Mouse (Mus musculus) liver, postnatal 0 days (tissue): ENCODE data around the gene Zg16.

Experiments
- CTCF ChIP-seq: sonication (generic); IDR thresholded peaks from 2 replicates; pipeline ENCODE4 v1.5.1; 2016; ENCODE audit warnings: antibody characterized with exemption, low read depth
- EP300 ChIP-seq: IDR thresholded peaks from 2 replicates; pipeline ENCODE4 v1.6.1; 2016; ENCODE audit warnings: antibody characterized with exemption, low read depth, mild to moderate bottlenecking

- TF ChIP-seq CTCF (peak; percentile 54), EP300 (no peak)
Measured at GRCm38 (mm10) chr7:127004122-127004875, 82.8 kb downstream of the Zg16 start.
